Mouse (Mus musculus): ENCODE results near the gene Msl1. TPM values are rescaled to one million over a fixed set of nuclear protein-coding genes. Genes with fewer than 3 reads are reported as not detected.

The Msl1 gene
- polyA plus RNA-seq, 1 experiment from 2014 or later = 25.0 TPM

- DNase-seq (ENCODE audit: low spot score) = no peak
- Histone ChIP-seq H3K4me1 (peaks cover 51% of the 10 kb centered on the region), H3K4me3 (0 out of 2 replicates have a peak overlapping the region, but pooled peaks have one; percentile 27), H3K27me3 (ENCODE audit: low read depth, poor library complexity, severe bottlenecking) (no peaks in the 10 kb centered on the region), H3K36me3 (peaks cover 60% of the 10 kb centered on the region), H3K27ac (peak overlapping the region; percentile 25), H3K9me3 (replicated peaks) (no peaks in the 10 kb centered on the region)
- WGBS = 15% methylated on average over 9 of the region's 9 CpGs
Measured at GRCm38 (mm10) chr11:98767276-98767675, 28.0 kb upstream of the Msl1 start.

- peaks cover 58% of the 10 kb centered on the region for H3K36me3 ChIP-seq
- peaks cover 52% of the 10 kb centered on the region for H3K4me1 ChIP-seq
- WGBS = 23% methylated on average over 4 of the region's 4 CpGs
- no peak overlapping the region for H3K27ac ChIP-seq
- no peaks in the 10 kb centered on the region for H3K9me3 ChIP-seq (replicated peaks)
- no peaks in the 10 kb centered on the region for H3K27me3 ChIP-seq (ENCODE audit: low read depth, poor library complexity, severe bottlenecking)
- H3K4me3 ChIP-seq = peak overlapping the region; percentile 38
- DNase-seq (ENCODE audit: low spot score) = no peak
Measured at GRCm38 (mm10) chr11:98767713-98768112, 27.6 kb upstream of the Msl1 start.

DNA sequence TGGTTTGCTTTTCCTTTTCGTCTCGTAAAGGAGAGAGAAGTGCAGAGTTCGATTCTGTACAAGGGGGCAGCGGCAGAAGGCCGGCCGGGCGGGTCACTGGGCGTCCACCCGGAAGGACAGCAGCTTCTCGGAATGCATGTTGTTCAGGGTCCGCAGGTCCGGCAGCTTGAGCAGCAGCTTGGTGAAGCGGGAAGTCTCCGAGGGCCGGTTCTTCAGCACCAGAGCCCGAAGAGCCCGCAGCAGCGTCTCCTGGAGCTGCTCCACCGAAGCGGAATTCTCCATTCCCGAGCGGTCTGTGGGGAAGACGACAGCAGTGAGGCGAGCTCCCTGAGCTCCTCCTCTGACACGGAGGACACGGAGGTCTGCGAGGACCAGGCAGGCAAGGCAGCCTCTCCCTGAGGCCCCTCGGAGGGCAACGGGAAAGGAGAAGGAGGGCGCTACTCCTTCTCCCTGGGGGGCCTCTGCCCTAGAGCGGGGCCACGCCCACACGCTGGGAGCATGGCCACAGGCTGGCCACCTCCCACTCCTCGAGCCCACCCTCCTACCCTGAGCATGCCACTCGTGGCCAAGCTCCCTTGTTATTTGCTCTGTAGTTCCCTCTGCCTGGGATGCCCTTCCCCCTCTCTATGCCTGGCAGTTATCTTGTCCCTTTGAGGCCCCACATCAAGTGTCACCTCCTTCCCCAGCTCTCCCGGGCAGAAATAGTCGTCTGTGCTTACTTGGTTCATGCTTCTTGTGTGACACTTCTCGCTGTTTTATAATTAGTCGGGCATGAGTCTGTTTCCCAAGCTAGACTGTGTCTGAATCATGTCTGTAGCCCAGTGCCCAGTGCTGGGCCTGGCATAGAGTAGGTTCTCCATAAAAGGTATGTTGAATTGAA is 26.9 kb upstream of the Msl1 start:
- no peak for DNase-seq (ENCODE audit: low spot score)
- Histone ChIP-seq H3K9me3 (replicated peaks) (no peaks in the 10 kb centered on the region), H3K36me3 (peaks cover 51% of the 10 kb centered on the region), H3K4me1 (peaks cover 59% of the 10 kb centered on the region), H3K4me3 (peak overlapping the region; percentile 38), H3K27ac (peak overlapping the region; percentile 58), H3K27me3 (ENCODE audit: low read depth, poor library complexity, severe bottlenecking) (no peaks in the 10 kb centered on the region)
- WGBS = 29% methylated on average over 39 of the region's 39 CpGs

- no peak overlapping the region for H3K27ac ChIP-seq
- no peaks in the 10 kb centered on the region for H3K9me3 ChIP-seq (replicated peaks)
- DNase-seq (ENCODE audit: low spot score) = no peak
- peaks cover 42% of the 10 kb centered on the region for H3K36me3 ChIP-seq
- peaks cover 64% of the 10 kb centered on the region for H3K4me1 ChIP-seq
- H3K4me3 ChIP-seq = no peak overlapping the region
- WGBS = 88% methylated on average over 25 of the region's 25 CpGs
- H3K27me3 ChIP-seq (ENCODE audit: low read depth, poor library complexity, severe bottlenecking) = no peaks in the 10 kb centered on the region
Measured at GRCm38 (mm10) chr11:98769007-98769954, 26.0 kb upstream of the Msl1 start.

DNA sequence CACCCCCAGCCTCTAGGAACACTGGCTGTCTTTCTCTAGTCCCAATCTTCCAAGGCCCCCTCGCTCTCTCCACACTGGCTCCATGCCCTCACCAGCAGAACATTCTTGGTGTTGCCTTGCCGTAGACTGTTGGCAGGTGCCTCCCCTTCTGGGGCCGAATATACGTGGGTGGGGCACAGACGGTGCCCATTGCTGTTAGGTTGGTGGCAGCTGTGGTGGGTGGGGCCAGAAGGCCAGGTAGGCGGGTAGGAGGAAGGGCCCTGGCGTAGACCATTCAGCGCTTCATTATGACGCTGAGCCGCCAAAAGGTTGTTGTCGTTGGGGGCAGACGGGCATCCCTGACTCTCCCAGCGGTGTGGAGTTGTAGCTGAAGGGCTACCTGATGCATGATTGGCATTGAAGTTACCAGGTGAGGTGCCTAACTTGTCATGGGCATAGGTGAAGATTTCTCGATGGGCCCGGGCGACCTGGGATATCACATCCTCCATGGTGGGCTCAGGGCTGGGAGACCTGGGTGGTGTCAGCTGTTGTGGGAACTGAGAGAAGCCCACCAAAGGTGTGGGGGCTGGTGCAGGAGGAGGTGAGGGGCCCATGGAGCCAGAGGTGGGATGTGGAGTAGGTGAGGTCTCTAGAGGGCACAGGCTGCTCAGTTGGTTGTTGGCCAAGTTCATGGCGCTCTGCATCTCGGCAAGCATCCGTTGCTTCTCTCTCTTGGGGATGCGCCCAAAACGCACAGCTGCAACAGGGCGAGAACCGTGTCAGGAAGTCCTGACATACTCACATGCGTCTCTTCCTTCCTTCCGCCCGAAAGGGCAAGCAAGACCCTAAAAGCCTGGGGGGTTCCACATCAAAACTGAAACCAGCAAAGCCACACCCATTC is 25.0 kb upstream of the Msl1 start:
- no peaks in the 10 kb centered on the region for H3K9me3 ChIP-seq (replicated peaks)
- peaks cover 68% of the 10 kb centered on the region for H3K4me1 ChIP-seq
- 95% methylated on average over 26 of the region's 26 CpGs for WGBS
- DNase-seq (ENCODE audit: low spot score) = no peak
- H3K27me3 ChIP-seq (ENCODE audit: low read depth, poor library complexity, severe bottlenecking) = no peaks in the 10 kb centered on the region
- peaks cover 32% of the 10 kb centered on the region for H3K36me3 ChIP-seq
- H3K4me3 ChIP-seq = no peak overlapping the region
- H3K27ac ChIP-seq = no peak overlapping the region

DNA sequence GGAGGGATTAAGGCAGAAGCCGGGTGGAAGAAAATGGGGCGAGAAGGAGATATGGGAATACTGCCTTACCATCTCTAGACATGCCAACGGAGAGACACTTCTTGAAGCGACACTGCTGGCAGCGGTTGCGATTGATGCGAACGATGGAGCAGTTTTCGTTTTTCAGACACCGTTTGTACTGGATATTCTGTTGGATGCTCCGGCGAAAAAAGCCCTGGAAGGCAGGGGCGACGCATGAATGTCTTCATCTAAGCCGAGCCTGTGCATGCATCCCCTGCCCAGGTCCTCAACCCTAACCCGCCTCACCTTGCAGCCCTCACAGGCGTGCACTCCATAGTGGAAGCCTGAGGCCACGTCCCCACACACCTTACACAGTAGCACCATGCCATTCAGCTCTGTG is 24.2 kb upstream of the Msl1 start:
- H3K4me1 ChIP-seq = peaks cover 68% of the 10 kb centered on the region
- H3K36me3 ChIP-seq = peaks cover 28% of the 10 kb centered on the region
- DNase-seq (ENCODE audit: low spot score) = no peak
- no peaks in the 10 kb centered on the region for H3K9me3 ChIP-seq (replicated peaks)
- WGBS = 94% methylated on average over 18 of the region's 18 CpGs
- no peak overlapping the region for H3K4me3 ChIP-seq
- H3K27me3 ChIP-seq (ENCODE audit: low read depth, poor library complexity, severe bottlenecking) = no peaks in the 10 kb centered on the region
- no peak overlapping the region for H3K27ac ChIP-seq

DNA sequence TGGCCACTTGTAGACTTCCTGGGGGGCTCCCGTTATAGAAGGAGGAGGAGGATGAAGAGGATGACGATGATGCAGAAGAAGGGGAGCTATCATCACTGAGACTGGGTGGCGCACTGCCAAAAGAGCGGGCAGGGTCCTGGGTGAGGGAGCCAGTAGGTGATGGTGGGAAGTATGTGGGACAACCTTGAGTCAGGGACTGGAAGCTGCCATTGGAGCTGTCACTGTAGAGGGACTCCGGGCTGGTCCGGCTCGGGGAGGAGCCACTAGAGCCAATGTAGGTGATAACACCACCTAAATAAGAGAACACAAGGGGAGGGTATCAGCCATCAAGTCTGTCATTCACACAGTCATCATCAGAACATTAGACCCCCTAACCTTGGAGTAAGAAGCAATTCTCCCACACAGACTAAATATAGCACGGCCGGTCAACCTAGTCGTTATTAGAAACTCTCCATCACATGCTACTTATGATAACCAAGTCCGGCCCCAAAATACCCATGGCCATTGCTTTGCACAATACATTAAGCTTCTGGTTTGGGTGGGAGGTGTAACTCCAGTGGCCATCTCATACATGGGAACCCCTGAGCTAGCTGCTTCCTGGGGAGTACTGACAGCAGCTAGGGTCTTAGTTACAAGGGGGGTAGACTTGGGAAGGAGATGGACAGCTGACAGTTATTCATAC is 23.3 kb upstream of the Msl1 start:
- Histone ChIP-seq H3K4me3 (no peak overlapping the region), H3K9me3 (replicated peaks) (no peaks in the 10 kb centered on the region), H3K27ac (no peak overlapping the region), H3K4me1 (peaks cover 68% of the 10 kb centered on the region), H3K36me3 (peaks cover 28% of the 10 kb centered on the region), H3K27me3 (ENCODE audit: low read depth, poor library complexity, severe bottlenecking) (no peaks in the 10 kb centered on the region)
- 98% methylated on average over 11 of the region's 11 CpGs for WGBS
- DNase-seq (ENCODE audit: low spot score) = no peak

- 69% methylated on average over 8 of the region's 8 CpGs for WGBS
- Histone ChIP-seq H3K36me3 (peaks cover 28% of the 10 kb centered on the region), H3K9me3 (replicated peaks) (no peaks in the 10 kb centered on the region), H3K27me3 (ENCODE audit: low read depth, poor library complexity, severe bottlenecking) (no peaks in the 10 kb centered on the region), H3K4me3 (no peak overlapping the region), H3K4me1 (peaks cover 68% of the 10 kb centered on the region), H3K27ac (no peak overlapping the region)
- DNase-seq (ENCODE audit: low spot score) = no peak
Measured at GRCm38 (mm10) chr11:98772667-98773171, 22.6 kb upstream of the Msl1 start.

DNA sequence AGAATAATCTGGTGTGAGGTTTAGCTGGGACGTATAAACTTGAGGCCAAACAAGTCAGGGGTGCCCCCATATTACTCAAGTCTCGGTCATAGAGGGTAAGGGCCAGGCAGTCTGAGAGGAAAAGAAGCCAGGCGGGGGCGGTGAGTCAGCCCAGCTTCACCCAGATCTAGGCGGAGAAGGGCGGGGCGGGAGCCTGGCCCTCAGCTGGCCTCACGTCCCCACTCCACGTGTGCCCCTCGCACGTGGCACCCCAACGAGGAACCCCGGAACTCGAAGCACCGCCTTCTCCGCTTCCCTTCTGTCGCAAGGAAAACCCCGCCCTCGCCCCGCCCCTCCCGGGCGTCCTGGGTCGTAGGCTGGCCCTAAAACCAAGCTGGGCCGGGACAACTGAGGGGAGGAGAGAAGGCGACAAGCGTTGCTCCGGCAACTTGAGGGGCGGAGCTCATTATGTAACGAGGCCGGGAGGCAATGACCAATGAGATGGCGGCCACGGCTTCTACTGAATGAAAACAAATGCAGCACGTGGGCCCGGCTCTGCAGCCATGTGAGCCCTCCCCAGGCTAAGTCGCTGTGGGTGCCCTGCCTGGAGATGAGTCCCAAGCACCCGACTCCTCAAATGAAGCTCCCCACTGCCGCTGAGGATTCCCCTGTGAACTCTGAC is 21.6 kb upstream of the Msl1 start:
- Histone ChIP-seq H3K36me3 (peaks cover 21% of the 10 kb centered on the region), H3K4me3 (peak overlapping the region; percentile 55), H3K27ac (peak overlapping the region; percentile 37; the same call in 1 of the 2 replicates), H3K9me3 (replicated peaks) (no peaks in the 10 kb centered on the region), H3K4me1 (peaks cover 63% of the 10 kb centered on the region), H3K27me3 (ENCODE audit: low read depth, poor library complexity, severe bottlenecking) (no peaks in the 10 kb centered on the region)
- peak; percentile 94 for DNase-seq (ENCODE audit: low spot score)
- whole genome bisulfite sequencing = under 1% methylated on average over 37 of the region's 37 CpGs

GRCm38 (mm10) chr11:98774582-98775347 is 20.6 kb upstream of the Msl1 start, which contains the start of gene Nr1d1:
TSS of gene Nr1d1 (minus strand) at chr11:98775333.
- DNase-seq (ENCODE audit: low spot score) = no peak
- WGBS = 1% methylated on average over 22 of the region's 22 CpGs
- peak within 1 kb of the TSS; percentile 87 for H3K27ac ChIP-seq
- no peaks in the 10 kb centered on the region for H3K9me3 ChIP-seq (replicated peaks)
- H3K27me3 ChIP-seq (ENCODE audit: low read depth, poor library complexity, severe bottlenecking) = no peaks in the 10 kb centered on the region
- H3K4me3 ChIP-seq = peak within 1 kb of the TSS; percentile 55
- peaks cover 11% of the 10 kb centered on the region for H3K36me3 ChIP-seq
- peaks cover 61% of the 10 kb centered on the region for H3K4me1 ChIP-seq

Data from limb, embryonic 10.5 days (tissue).